Mouse (Mus musculus) thymus, postnatal 14 days (tissue): Measurements from ENCODE around the gene Mgat5.

Experiments
- DNase-seq: peaks from one replicate; pipeline ENCODE4 v3.0.0; 2021

The Mgat5 gene

DNA sequence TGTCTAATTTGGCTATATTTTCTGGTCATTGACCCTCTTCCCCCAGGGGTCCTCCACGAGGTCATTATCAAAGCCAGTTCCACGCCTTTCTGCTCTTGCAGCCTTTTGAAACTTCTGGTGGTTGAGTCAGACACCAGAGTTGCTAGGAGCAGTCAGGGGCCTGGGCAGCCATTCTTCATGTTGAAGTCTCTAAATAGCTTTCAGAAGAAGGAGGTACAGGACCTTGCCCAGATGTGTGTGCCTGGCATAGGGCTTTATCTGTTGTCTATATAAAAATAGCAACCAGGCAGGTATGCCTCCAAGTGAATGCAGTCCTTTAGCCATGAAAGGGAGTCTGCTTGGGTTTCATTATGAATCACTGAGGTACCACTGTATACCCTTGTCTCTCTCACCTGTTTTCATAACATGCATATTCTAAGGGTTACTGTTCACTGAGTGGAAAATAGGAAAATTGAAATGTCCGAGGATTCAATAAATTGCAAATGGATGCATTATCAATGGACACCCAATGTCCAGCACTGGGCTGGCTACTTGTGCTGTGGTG is 141.9 kb downstream of the Mgat5 start:
- no peak for DNase-seq

DNA sequence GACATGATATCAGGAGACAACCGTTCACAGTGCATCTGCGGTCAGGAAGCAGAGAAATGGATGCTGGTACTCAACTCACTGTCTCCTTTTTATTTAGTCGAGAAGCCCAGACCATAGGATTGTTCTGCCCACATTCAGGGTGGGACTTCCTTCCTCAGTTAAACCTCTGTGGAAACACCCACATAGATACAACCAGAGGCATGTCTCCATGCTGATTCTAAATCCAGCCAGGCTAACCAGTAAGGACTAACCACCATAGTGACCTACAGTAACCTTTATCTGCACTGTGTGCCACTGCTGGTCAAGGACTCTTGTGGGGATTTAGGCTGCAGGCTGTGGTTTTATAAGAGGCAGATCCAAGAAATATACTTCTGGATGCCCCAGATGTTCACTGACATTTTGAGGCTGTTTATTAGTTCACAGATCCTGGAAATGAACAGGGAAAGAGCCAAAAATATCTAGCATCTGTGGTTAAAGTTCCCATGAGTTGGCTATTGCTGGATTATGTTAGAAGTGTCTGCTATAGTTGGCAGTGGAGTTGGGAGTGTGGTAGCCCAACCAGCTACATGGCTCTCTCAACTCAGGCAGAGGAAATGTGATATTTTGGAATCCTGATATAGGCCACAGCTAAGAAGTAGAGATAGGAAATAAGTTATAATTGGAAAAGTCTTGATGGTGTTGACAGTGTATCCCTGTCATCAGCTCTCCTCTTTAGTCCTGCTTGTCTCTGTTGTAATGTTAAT is 143.2 kb downstream of the Mgat5 start:
- DNase-seq, result no peak

DNA sequence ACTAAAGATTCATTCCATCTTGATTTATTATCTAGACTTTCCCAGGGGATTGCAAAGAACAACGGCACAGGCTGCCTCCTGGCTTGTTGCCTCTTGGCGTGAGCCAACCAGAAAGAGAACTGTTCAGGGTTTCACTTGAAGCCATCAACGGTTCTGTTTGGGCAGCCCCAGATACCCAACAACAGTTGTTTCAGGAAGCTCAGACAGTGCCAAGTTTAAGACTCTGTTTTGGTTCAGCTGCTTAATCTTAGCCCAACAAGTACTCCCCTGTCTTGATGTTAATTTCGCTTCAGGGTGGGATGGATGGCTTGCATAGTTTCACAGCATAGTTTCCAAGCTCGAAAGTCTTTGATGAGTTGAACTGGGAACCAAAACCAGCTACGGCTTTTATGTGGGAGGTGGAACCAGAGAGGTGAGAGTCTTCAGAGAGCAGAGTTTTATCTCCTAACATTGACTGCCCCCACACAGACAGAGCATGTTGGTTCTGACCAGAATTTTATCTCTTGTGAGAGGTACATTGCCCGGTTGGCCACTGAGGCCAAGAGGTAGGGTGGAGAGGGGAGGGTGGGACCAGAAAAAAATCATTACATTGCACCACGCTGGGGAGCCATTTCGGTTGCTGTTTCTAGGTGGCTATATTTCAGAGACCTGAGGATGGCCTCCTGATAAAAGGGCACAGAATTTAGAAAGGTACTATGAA is 144.0 kb downstream of the Mgat5 start:
- DNase-seq, result no peak

DNA sequence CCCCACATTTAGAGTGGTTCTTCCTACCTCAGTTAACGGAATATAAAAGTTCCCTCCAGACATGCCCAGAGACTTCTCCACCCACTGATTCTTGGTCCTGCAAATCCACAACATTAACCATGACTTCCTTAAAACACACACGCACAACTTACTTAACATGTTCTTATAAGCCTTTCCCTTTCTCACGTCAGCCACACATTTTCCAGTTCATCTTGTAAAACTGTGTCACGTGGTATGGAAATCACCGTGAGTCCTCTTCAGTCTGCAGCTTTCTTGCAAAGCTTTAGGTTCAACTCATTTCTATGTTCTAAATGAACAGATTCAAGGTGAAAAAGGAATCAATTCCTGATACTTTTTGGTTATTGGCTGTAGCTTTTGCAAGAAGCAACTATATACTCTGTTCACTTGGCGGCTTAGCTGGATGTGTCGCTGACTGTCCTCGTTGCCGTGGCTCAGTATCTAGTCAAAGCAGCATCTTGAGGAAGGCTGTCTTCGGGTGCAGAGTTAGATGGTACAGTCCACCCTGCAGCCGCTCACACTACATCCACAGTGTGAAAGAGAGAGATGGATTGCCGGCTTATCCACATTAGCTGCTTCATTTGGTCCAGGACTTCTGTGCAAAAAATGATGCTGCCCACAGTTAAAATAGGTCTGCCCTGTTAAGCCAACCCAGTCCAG is 146.7 kb downstream of the Mgat5 start:
- DNase-seq, result no peak

DNA sequence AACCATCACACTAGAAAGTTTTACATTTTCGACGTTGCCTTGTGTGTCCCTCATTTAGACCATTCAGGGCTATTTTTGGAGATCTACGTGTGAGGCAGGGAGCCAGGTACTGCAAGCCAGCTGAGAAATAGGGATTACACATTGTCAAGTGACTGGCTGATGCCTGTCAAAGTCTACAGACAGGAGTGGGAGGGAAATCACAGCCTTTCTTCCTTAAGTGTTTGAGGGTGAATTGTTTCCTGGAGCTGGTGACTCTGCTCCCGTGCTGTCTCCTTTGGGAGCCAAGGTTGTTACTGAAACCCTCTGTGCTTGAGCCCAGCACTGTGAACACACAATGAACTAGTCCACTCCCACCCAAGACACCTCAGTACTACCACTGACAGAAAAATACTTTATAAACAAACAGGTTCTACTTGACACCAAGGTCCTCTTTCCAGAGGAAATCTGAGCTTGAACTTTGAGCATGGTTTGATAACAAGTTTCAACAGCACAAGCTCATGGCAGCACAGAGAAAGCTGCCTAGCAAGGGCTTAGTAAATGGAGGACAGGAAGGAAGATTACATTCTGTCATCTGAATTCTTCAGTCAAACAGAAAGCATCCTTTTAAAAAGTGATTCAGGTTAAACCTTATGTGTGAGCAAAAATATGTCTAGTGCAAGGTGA is 147.4 kb downstream of the Mgat5 start:
- DNase-seq, result no peak

DNA sequence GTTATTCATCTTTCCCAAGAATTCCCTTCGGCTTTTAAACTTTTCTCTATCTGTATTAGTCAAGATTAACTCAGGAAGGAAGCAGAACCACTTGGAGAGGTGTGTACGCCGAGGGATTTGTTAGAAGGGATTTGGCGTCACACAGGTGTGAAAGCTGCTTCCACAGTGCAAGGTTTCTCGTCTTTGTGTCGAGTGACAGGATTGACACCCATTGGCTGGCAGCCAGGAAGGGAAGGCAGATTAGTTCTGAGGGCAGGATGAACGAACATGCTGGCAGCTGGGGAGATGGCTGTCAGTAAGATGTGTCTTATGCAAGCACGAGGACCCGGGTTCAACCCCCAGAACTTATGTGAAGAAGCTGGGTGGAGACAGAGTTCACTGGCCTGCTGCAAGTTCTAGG is 148.6 kb downstream of the Mgat5 start:
- DNase-seq, result no peak

DNA sequence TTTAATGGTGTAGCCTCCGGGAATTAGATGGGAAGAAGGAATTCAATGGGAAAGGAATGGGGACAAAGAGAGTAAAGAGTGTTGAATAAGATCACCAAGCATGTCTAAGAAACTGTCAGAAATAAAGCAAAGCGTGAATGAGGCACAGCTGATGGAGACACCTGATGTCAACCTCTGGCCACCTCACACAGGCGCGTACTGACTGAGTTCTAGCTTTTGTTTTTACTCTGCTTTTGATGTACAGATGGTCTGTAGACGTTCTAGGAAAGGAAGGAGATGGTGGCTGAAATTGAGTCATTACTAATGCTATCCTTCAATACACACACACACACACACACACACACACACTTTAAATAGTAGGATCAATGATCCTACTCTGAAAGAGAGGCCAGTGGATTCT is 149.3 kb downstream of the Mgat5 start:
- no peak for DNase-seq

DNA sequence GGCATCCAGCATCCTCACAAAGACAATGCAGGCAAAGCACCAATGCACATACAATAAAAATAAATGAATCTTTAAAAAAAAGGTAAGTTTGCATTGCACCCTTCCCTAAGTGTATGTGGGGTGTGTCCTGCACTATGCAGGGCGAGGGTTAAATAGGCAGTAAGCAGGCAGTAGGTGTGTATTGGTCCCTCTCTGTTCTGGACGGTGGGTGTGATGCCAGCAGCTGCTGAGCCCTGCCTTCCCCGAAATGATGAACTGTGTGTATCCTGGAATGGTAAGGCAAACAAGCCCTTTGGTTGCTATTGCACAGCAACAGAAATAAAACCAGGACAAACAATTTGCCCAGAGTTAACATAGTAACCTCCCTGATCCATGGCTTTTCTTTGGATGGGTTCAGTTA is 150.2 kb downstream of the Mgat5 start:
- DNase-seq, result no peak

DNA sequence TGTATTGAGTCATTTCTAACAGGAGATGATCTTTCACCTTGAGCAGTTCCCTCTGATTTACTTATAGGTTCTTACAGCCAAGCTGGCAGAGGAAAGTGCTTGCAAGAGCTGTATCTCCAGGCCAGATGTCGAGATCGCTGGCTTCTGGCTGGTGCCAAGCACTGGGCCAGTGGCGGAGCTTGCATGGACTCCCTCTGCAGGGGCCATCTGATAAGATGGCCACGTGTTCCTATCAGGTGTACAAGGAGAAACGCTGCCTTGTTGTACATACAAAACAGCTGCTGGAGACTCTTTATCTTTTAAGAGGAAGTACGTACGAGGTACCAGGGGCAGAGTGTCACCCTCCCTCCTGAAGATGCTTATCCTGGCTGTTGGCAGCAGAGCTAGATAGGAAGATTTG is 158.8 kb downstream of the Mgat5 start:
- peak; percentile 23 for DNase-seq

DNA sequence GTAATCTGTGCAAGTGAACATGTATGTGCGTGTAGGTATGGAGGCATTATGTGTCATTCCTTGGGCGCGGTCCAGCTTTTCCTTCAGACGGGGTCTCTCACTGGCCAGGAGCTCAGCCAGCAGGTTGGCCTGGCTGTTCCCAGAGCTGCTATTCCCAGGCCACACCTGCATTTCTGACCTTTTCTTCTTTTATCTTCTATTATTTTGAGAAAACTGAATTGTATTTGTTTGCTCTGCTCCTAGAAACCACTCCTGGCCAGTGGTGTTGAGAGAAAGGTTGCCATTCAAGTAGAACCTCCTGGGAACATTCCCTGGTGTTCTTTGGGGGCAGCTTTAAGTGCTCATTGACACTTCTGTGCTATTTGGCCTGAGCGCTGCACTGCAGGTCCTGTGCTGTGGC is 160.9 kb downstream of the Mgat5 start:
- no peak for DNase-seq

DNA sequence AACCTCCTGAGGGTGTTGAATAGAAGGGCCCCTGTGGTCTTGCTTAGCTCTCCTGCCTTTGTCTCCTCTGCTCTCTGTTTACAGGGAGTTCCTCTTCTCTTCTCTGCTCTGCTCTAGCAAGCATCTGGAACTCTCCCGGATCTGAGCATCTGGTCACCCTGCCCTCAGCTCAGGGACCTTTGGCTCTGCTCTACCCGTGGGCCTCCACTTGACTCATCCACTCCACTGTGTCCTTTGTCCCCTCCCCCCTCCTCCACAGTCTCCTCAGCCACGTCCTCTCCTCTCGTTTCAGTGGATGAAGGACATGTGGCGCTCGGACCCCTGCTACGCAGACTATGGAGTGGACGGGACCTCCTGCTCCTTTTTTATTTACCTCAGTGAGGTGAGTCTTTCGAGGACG is 161.3 kb downstream of the Mgat5 start:
- DNase-seq, result no peak

DNA sequence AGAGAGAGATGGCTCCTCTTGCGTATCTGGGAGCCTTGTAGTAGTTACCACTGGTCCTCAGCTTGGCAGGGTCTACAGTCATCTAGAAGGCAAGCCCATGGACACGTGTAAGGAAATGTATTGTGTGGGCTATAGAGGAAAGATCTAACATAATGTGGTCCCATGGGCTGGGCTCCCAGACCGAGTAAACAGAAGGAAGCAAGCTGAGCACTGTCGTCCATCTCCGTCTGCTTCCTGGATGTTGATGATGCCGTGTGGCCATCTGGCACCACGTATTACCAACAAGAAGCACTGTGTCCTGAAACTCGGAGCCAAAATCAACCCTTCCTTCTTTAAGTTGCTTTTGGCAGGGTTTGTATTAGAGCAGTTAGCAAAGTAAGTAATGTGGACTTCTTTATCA is 163.7 kb downstream of the Mgat5 start:
- DNase-seq, result no peak

DNA sequence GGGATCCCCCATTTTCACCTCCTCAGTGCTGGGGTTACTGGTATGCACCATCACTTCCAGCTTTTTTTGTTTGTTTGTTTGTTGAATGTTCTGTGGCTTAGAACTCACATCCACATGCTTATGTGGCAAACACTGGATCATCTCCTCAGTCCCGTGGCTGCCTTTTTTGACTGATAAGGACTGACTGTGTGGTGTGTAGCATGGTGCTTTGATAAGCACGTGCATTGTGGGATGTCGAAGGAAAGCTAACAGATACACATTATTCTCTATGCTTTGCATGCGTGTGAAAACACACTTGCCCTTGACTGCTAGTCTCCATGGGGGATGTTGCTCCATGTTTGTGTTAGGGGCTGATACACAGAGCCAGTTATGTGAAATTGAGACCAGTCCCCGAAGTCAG is 164.7 kb downstream of the Mgat5 start:
- no peak for DNase-seq

DNA sequence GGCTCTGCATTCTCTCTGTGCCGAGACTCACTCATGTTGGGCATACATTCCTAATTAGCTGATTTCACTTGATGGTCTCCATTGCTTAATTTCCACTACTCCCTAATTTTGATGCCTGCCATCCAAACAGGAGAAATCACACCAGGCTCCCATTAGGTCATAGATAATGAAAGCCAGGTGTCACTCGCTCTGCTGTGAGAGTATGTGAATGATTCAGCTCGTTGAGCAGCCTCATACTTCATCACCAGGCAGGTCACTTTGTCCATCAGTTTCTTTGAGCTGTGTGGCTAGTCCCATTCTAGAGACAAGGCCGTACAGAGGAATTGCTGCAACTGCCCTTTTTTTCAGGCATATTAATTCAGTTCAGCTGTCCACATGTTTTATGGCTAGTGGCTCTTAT is 167.3 kb downstream of the Mgat5 start:
- no peak for DNase-seq

DNA sequence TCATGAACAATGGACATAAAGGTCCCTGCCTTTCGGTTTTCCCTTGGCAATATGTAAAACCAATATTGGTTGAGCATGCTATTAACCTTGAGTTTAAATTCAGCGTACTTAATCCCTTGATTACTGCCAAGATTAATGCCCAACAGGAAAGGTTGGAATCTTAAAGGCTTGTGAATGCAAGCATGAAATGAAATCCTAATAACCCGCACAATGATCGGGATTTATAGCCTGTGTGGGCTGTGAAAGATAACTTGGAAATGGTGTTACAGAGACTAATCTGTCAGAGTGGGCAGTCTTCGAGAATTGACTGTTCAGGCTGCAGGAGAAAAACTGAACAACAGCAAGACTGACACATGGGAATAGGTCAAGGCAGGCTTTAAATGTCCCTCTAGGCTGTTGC is 168.7 kb downstream of the Mgat5 start:
- DNase-seq, result no peak

DNA sequence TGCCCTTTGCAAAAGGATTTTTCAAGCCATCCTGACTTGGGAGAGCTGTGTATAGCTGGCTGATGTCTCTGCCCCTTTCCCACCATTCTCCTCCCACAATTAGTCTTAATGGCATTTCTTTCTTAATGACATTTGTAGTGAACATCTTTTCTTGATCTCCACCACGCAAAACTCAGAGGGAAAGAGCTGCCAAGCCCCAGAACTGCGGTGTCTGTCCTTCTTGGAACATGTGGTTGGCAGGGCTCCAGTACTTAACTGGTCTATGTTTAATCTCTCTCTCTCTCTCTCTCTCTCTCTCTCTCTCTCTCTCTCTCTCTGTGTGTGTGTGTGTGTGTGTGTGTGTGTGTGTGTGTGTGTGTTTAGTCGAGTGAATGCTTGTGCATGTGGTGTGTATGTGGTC is 169.3 kb downstream of the Mgat5 start:
- no peak for DNase-seq

DNA sequence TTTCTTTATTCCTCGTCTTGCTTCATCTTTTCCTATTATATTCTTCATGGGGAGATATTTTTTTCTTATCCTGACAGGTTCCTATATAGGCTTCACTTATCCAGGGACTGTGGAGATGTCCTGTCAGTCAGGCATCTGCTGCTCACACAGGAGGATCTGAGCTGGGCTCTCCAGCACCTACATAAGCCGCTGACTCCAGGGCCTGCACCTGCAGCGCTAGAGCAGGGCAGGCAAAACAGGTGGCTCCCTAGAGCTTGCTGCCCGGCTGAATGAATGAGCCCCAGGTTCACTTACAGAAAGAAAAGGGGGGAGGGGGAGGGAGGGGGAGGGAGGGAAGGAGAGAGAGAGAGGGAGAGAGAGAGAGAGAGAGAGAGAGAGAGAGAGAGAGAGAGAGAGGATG is 175.3 kb downstream of the Mgat5 start:
- DNase-seq, result peak; percentile 14

DNA sequence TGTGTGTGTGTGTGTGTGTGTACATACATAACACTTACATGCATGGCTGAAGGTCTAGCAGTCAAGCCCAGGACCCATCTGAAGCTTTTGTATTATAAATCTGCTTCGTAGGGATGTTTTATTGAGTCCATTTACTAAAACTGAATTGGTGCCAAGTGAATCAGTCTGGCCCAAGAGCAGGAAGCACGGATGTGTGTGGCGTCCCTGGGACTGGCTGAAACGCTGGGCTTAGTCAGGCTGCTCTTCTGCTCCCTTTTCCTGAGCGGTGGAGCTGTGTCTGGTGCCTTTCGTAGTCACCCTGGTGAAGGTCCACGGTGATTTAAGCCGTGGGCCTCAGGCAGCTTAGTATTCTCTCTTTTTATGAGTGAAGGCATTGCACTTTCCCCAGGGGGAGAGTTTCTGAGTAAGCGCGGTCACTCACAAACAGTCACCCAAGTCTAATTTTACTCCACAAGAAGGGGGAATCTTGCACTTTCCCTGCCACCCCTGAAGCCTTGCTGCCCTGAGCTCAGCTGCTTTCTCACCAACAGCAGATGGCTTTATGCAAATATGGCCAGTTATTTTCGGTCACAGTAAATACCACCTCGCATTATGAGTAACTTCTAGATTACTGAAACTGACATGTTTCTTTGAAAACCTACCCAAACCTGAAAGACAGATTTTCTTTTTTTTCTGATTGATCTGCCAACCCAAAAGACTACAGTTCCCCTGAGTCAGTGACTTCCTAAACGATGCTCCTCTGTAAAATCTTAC is 176.1 kb downstream of the Mgat5 start:
- DNase-seq, result no peak

DNA sequence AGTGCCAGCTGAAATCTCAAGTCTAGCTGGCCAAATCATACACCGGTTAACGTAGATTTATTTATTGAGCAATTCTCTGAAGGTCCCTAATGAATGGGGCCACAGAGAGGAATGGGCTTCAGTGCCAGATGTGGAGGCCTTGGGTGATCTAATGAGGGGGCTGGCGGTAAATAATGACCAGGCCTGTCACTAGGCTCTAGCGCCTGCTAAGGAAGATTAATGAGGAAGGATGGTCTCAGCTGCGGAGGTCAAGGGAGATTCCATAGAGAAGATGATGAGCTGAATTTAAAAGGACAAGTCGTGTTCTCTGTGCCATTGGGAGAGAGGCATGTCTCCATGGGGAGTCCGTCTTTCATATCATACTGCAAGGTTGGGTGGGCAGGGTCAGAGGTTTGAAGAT is 178.3 kb downstream of the Mgat5 start:
- no peak for DNase-seq

DNA sequence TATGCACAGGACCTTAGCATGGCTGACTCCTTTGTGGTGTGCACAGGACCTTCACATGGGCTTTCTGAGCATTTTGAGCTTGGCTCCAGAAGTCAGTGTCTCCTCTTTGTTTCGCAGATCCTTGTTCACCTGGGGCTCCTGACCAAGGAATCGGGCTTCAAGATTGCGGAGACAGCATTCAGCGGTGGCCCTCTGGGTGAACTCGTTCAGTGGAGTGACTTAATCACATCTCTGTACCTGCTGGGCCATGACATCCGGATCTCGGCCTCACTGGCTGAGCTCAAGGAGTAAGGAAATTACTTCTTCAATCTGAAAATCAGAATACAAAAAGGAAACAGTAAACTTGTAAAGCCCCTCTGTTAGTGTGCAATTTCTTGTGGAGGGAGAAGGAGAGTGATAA is 182.4 kb downstream of the Mgat5 start:
- DNase-seq, result no peak

DNA sequence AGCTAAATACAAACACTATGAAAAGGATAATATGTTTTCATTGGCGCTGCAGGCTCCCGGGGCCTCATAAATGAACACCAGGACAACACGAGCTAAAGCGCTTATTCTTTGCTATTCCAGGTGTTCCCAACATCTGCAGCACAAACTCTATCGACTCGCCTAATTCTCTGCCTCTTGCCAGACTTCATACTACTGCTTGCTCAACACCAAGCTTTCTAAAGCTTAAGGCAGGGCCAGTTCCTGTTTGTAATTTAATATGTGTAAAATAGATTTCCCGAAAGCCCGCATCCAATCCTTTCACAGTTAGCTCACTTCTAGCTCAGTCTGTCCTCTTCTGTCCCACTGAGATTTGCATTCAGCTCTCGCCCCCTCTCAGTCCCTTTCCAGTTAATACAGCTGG is 182.8 kb downstream of the Mgat5 start:
- no peak for DNase-seq

DNA sequence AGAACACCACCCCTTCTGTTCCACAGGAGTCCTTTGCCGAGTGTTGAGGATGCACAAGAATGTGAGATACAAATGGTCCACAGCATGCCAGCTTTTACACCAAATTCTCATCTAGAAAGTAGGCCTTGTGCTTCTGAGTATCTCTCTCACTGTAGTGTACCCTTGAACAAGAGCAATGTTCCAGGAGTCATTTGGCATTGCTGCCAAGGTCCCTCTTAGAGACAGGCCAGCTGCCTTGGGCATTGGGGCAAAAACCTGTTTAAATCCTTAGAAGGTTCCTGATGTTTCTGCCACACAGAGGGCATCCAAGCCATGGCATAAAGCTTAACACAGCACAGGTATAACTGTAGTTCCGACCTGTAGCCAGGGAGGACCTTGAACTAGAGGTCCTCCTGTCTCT is 189.9 kb downstream of the Mgat5 start:
- no peak for DNase-seq

DNA sequence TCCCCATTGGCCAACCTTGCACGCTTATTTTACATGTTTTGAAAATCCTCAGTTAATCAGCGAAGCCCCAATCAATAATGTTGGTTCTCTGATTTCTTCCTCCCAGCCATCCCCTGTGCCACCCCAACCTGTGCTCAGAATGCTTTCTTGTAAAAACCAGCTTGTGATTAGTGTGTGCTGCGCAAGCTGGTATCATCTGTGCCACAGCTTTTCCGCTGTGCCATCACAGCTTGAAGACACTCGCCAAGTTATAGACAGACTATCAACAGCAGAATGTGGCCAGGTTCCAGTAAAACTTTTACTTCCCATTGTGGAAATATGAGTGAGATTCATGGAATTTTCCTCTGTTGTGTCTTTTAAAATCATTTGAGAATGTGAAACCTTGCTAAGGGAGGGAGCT is 190.9 kb downstream of the Mgat5 start:
- no peak for DNase-seq
